Mouse (Mus musculus) neural tube, embryonic 11.5 days (tissue): Measurements from ENCODE around the gene Efcab9. TPM values are rescaled to one million over a fixed set of nuclear protein-coding genes. Genes with fewer than 3 reads are reported as not detected.
"Not testable (repeated sequence)": the region's sequence is repeated elsewhere in the genome, so short reads cannot be mapped to it uniquely, and the experiment has no call there.

Experiments
- ATAC-seq: fragments of 200-750 bp; cut with Nextera tagmentation; 2 replicates; pipeline ENCODE4 v1.8.0; 2017; ENCODE audit warnings: moderate number of reproducible peaks, mild to moderate bottlenecking, moderate TSS enrichment, moderate library complexity; ENCODE audit not compliant: insufficient read depth, low FRiP score, low TSS enrichment
- DNase-seq: peaks from one replicate; pipeline ENCODE4 v3.0.0-alpha.2; 2015; ENCODE audit warnings: low spot score
- H3K27ac ChIP-seq: fragments of 300-500 bp; sonication (generic); 2 replicates; pipeline ENCODE4 v1.5.1; 2014; ENCODE audit warnings: low read depth, mild to moderate bottlenecking, low read length
- H3K27me3 ChIP-seq: fragments of 300-500 bp; sonication (generic); 2 replicates; pipeline ENCODE4 v1.6.1; 2014; ENCODE audit warnings: mild to moderate bottlenecking, low read length, mixed read lengths; ENCODE audit not compliant: control insufficient read depth, insufficient read depth
- H3K36me3 ChIP-seq: fragments of 300-500 bp; sonication (generic); 2 replicates; pipeline ENCODE4 v1.6.1; 2014; ENCODE audit warnings: mild to moderate bottlenecking, low read length, moderate library complexity, mixed read lengths; ENCODE audit not compliant: control insufficient read depth, insufficient read depth
- H3K4me1 ChIP-seq: fragments of 300-500 bp; sonication (generic); 2 replicates; pipeline ENCODE4 v1.6.1; 2014; ENCODE audit warnings: low read length, mixed read lengths; ENCODE audit not compliant: control insufficient read depth, insufficient read depth
- H3K4me2 ChIP-seq: fragments of 300-500 bp; sonication (generic); 2 replicates; pipeline ENCODE4 v1.6.1; 2014; ENCODE audit warnings: low read depth, mild to moderate bottlenecking, moderate library complexity
- H3K4me3 ChIP-seq: fragments of 300-500 bp; sonication (generic); 2 replicates; pipeline ENCODE4 v1.5.1; 2014; ENCODE audit warnings: low read depth, low read length
- H3K9ac ChIP-seq: fragments of 300-500 bp; sonication (generic); 2 replicates; pipeline ENCODE4 v1.6.1; 2014; ENCODE audit warnings: mild to moderate bottlenecking, low read length
- H3K9me3 ChIP-seq: fragments of 300-500 bp; sonication (generic); 2 replicates; pipeline ENCODE4 v1.6.1; 2016; ENCODE audit warnings: low read length; ENCODE audit not compliant: control insufficient read depth
- WGBS: fragments of 180-500 bp; shearing (Covaris S2); extraction: QIAGEN DNeasy Blood & Tissue Kit; methylation state at CpG from one replicate; pipeline ENCODE4 v1.1.7; 2014; 5-methylcytosine and 5-hydroxymethylcytosine counted together
- polyA plus RNA-seq: library from polyadenylated mRNA; unstranded; fragments of >200 nt; fragmentation: Nextera tagmentation; extraction: Ambion mirVana; gene quantifications from 2 replicates; pipeline ENCODE4 v1.2.1, GENCODE M21; 2014

Efcab9 gene
- polyA plus RNA-seq, 1 experiment from 2014 or later, result 0.41 TPM

DNA sequence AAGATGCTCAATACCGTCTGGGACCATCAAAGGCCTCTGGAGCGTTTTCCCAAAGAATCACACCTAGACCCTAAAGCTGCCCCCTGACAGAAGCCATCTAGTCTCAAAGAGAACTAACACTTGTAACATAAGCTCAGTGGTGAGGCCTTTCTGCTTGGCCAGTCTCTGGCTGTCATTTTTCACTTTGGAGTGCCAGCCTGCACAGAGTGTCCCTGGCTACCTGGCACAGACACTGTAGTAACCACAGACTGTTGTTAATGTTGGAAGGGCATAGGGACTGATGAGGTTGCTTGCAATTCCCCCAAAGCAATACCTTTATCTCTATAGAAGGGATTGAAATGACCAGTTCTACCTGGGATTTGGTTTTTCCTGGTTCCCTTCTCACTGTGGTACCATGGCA lies 10.6 kb downstream of the Efcab9 start:
- no peaks in the 10 kb centered on the region for H3K27me3 ChIP-seq
- H3K36me3 ChIP-seq, result peaks cover 2% of the 10 kb centered on the region; the same call in 1 of the 2 replicates
- H3K9ac ChIP-seq, result no peak overlapping the region
- no peak for ATAC-seq
- H3K9me3 ChIP-seq, result no peaks in the 10 kb centered on the region
- WGBS, result 71% methylated on average over 2 of the region's 2 CpGs
- no peak overlapping the region for H3K27ac ChIP-seq
- DNase-seq, result no peak
- H3K4me2 ChIP-seq, result no peak overlapping the region
- H3K4me1 ChIP-seq, result no peaks in the 10 kb centered on the region
- H3K4me3 ChIP-seq, result no peak overlapping the region

DNA sequence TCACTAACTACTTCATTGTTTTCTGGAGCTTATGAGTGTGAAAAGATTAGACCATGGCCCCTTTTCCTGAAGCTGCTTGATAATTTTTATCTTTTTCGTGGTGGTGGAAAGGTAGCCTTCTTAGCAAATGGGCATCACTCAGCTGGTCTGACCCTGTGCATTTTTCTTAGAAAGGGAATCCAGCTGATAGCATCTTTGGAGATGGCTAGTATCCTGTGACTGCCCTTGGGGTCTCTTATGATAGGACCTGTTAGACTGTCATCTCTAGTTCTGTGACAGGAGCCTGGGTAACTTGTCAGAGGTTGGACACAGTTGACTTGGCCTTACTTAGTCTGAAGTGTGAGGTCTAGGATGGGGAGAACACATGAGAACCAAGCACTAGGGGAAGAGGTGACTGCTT lies 12.5 kb downstream of the Efcab9 start:
- H3K4me2 ChIP-seq, result no peak overlapping the region
- ATAC-seq (no peak), DNase-seq (no peak)
- no peak overlapping the region for H3K9ac ChIP-seq
- WGBS, result 88% methylated on average over 1 of the region's 1 CpGs
- no peaks in the 10 kb centered on the region for H3K4me1 ChIP-seq
- H3K27ac ChIP-seq, result no peak overlapping the region
- no peaks in the 10 kb centered on the region for H3K27me3 ChIP-seq
- H3K9me3 ChIP-seq, result no peaks in the 10 kb centered on the region
- no peak overlapping the region for H3K4me3 ChIP-seq
- no peaks in the 10 kb centered on the region for H3K36me3 ChIP-seq

DNA sequence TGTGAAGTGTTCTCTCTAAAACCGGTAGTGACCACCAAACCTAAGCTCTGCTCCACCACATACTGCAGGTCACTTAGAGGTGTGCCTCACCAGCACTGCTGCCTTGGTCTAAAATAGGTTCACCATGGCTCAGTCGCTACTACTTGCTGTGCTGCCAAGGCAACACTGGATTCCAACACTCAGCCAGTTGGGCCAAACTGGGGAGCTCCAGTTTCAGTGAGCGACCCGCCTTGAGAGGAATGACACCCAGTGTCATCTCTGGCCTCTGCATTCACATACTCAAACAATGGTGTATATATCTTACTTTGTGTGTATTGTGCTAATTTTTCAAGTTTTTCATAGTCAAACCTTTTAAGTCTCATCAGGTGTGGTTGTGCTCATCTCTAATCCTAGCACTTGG lies 13.1 kb downstream of the Efcab9 start:
- H3K36me3 ChIP-seq, result no peaks in the 10 kb centered on the region
- no peak for DNase-seq

DNA sequence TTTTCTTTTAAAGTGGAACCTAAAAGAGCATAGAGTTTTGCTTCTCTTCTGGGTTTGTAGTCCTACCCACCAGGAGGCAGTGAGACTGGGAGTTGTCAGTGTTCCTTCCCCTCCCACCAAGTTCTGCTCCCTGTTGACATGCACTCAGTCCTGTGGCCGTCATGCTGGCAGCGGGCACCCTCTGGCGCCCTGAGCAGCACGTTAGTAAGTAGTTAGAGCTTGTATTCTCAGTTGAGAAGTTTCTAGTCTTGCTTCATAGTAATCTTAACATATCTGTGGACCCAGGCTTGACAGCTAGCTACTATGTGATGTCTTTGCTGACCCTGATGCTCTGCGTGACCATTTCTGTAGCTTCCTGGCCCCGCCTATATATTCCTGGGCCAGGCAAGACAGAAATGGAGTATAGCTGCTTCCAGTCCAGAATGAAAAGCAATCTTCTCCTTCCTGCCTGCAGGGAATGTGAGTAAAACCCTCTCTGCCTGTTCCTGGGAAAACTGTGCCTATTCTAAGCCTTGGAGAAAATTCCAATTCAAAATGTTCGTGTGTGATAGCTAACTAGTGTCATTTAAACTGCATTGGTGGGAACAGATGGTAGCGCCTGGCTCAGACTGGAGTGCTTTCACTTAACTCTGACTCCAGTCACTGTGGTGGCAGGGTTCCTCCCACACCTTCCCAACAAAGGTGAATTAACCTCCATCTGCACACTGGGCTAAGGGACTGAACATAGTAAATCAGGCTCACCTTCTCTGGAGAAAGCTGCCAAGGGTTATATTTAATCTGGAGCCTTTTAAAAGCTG lies 14.8 kb downstream of the Efcab9 start:
- Histone ChIP-seq H3K4me3 (no peak overlapping the region), H3K9me3 (no peaks in the 10 kb centered on the region), H3K27ac (no peak overlapping the region), H3K4me2 (no peak overlapping the region), H3K36me3 (no peaks in the 10 kb centered on the region), H3K4me1 (no peaks in the 10 kb centered on the region), H3K9ac (no peak overlapping the region), H3K27me3 (no peaks in the 10 kb centered on the region)
- 87% methylated on average over 8 of the region's 8 CpGs for whole genome bisulfite sequencing
- no peak for DNase-seq
- no peak for ATAC-seq

More for the DNA sequence above, 13.1 kb downstream of the Efcab9 start:
- H3K9me3 ChIP-seq, result no peaks in the 10 kb centered on the region
- no peak overlapping the region for H3K9ac ChIP-seq
- no peak overlapping the region for H3K4me3 ChIP-seq
- no peaks in the 10 kb centered on the region for H3K27me3 ChIP-seq
- WGBS, result 84% methylated on average over 4 of the region's 4 CpGs
- no peak overlapping the region for H3K4me2 ChIP-seq
- no peaks in the 10 kb centered on the region for H3K4me1 ChIP-seq
- no peak for ATAC-seq
- no peak overlapping the region for H3K27ac ChIP-seq

DNA sequence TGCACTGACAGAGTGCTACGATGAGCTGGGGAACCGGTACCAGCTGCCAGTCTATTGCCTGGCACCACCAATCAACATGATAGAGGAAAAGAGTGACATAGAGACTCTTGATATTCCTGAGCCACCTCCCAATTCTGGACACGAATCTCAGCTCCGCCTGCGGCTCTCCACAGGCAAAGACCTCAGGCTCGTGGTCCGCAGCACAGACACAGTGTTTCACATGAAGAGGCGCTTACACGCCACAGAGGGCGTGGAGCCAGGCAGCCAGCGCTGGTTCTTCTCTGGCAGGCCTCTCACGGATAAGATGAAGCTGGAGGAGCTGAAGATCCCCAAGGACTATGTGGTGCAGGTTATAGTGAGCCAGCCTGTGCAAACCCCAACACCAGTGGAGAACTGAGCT lies 15.8 kb downstream of the Efcab9 start:
- ATAC-seq (no peak), DNase-seq (no peak)
- Histone ChIP-seq H3K4me2 (no peak overlapping the region), H3K27me3 (no peaks in the 10 kb centered on the region), H3K27ac (no peak overlapping the region), H3K9me3 (no peaks in the 10 kb centered on the region), H3K4me3 (no peak overlapping the region), H3K4me1 (no peaks in the 10 kb centered on the region), H3K36me3 (no peaks in the 10 kb centered on the region), H3K9ac (no peak overlapping the region)
- WGBS, result 89% methylated on average over 12 of the region's 12 CpGs

DNA sequence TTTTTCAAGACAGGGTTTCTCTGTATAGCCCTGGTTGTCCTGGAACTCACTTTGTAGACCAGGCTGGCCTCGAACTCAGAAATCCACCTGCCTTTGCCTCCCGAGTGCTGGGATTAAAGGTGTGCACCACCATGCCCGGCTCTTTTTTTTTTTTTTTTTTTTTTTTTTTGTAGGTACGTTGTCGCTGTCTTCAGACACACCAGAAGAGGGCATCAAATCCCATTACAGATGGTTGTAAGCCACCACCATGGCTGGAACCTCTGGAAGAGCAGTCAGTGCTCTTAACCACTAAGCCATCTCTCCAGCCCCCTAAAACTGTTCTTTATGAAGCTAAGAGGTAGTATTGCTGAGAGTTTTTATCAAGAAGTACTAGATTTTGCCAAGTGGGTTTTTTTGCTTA lies 17.0 kb downstream of the Efcab9 start:
- WGBS, result 86% methylated on average over 5 of the region's 5 CpGs
- H3K4me3 ChIP-seq, H3K4me1 ChIP-seq, ATAC-seq, H3K4me2 ChIP-seq, H3K9ac ChIP-seq, DNase-seq, H3K27ac ChIP-seq, H3K27me3 ChIP-seq, H3K36me3 ChIP-seq, H3K9me3 ChIP-seq: not testable (repeated sequence)

DNA sequence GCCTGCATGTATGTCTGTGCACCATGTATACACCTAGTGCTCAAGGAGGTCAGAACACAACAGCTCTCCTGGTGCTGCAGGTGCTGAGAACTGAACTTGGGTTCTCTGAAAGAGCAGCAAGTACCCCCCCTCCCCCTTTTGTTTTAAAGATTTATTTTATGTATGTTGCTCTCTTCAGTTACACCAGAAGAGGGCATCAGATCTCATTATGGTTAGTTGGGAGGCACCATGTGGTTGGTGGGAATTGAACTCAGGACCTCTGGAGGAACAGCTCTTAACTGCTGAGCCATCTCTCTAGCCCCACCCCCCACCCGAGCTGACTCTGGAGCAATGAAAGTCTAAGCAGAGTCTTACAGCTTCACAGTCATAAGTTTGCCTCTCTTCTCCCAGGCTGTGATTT lies 21.0 kb downstream of the Efcab9 start:
- Histone ChIP-seq H3K36me3 (no peaks in the 10 kb centered on the region), H3K27ac (no peak overlapping the region), H3K4me2 (no peak overlapping the region), H3K9me3 (no peaks in the 10 kb centered on the region), H3K27me3 (no peaks in the 10 kb centered on the region), H3K4me3 (no peak overlapping the region), H3K9ac (no peak overlapping the region), H3K4me1 (no peaks in the 10 kb centered on the region)
- ATAC-seq (no peak), DNase-seq (no peak)
- WGBS, result 80% methylated on average over 1 of the region's 1 CpGs

DNA sequence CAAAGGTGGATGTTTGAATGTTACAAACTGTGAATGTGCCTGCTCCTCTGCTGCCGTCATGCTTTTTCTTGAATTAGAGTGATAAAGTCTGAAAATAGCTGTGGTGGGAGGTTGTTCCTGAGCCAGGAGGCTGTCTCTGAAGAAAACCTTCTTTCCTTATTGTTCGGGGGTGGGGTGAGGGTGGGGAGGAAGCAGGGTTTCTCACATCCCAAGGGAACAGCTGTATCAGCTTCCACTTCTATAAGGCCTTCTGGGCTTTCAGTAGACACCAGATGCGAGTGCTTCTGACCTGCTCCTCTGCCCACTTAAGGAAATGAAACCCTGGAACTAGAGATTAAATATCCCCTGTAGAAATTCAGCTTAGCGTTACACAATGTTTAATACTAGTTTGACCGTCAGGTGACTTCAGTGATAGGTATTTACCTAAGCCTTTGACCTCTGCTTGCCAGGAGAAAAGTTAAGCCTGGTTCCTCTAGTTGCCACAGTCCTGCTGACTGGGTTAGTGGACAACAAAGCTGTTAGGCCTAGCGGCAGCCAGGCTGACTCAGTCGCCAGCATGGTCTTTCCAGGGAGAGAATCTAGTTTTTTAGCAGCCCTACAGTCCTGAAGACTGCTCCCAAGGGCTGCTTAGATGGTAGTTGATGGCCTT lies 26.7 kb downstream of the Efcab9 start:
- H3K36me3 ChIP-seq, result no peaks in the 10 kb centered on the region
- 84% methylated on average over 7 of the region's 7 CpGs for WGBS
- H3K27me3 ChIP-seq, result no peaks in the 10 kb centered on the region
- no peak overlapping the region for H3K4me3 ChIP-seq
- H3K9me3 ChIP-seq, result no peaks in the 10 kb centered on the region
- no peak overlapping the region for H3K9ac ChIP-seq
- no peak overlapping the region for H3K4me2 ChIP-seq
- ATAC-seq, result no peak
- H3K4me1 ChIP-seq, result no peaks in the 10 kb centered on the region
- H3K27ac ChIP-seq, result no peak overlapping the region
- DNase-seq, result no peak

DNA sequence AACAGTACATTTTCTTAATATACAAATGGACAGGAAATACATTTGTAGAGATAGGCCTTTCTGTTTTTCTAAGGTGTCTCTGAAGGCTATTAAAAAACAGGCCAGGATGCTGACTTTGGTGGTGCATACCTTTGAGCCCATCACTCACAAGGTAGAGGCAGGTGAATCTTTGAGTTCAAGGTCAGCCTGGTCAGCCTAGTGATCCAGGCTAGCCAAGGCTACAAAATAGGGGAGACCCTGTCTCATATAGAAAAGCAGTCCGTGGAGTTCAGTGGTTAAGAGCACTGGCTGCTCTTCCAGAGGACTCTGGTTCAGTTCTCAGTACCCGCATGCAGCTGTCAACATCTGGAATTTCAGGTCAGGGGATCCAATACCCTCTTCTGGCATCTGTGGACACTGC lies 28.2 kb downstream of the Efcab9 start:
- no peak overlapping the region for H3K9ac ChIP-seq
- H3K4me1 ChIP-seq, result no peaks in the 10 kb centered on the region
- H3K4me3 ChIP-seq, result no peak overlapping the region
- ATAC-seq, result no peak
- no peak for DNase-seq
- WGBS, result 96% methylated on average over 2 of the region's 2 CpGs
- no peaks in the 10 kb centered on the region for H3K27me3 ChIP-seq
- H3K4me2 ChIP-seq, result no peak overlapping the region
- no peaks in the 10 kb centered on the region for H3K9me3 ChIP-seq
- no peaks in the 10 kb centered on the region for H3K36me3 ChIP-seq
- H3K27ac ChIP-seq, result no peak overlapping the region
